Mouse (Mus musculus) neural tube, embryonic 13.5 days (tissue): ENCODE results near the gene Coa4. TPM values are rescaled to one million over a fixed set of nuclear protein-coding genes. Genes with fewer than 3 reads are reported as not detected.
A peak's percentile ranks its signal among the peaks of the same experiment; 100 is the strongest.

ENCODE experiments used
- ATAC-seq: fragments of 200-750 bp; cut with Nextera tagmentation; 2 replicates; pipeline ENCODE4 v1.8.0; 2017; ENCODE audit warnings: low read depth, mild to moderate bottlenecking, moderate TSS enrichment, moderate library complexity
- H3K27ac ChIP-seq: fragments of 300-500 bp; sonication (generic); replicated peaks from 2 replicates; pipeline ENCODE4 v1.5.1; 2015; ENCODE audit warnings: moderate library complexity, mild to moderate bottlenecking, inconsistent platforms
- H3K27me3 ChIP-seq: fragments of 300-500 bp; sonication (generic); 2 replicates; pipeline ENCODE4 v1.6.1; 2015; ENCODE audit warnings: mild to moderate bottlenecking, inconsistent platforms
- H3K36me3 ChIP-seq: fragments of 300-500 bp; sonication (generic); 2 replicates; pipeline ENCODE4 v1.6.1; 2015; ENCODE audit warnings: mild to moderate bottlenecking, inconsistent platforms
- H3K4me1 ChIP-seq: fragments of 300-500 bp; sonication (generic); replicated peaks from 2 replicates; pipeline ENCODE4 v1.6.1; 2015; ENCODE audit warnings: inconsistent platforms
- H3K4me2 ChIP-seq: fragments of 300-500 bp; sonication (generic); 2 replicates; pipeline ENCODE4 v1.6.1; 2015; ENCODE audit warnings: inconsistent platforms, mild to moderate bottlenecking, moderate library complexity
- H3K4me3 ChIP-seq: fragments of 300-500 bp; sonication (generic); 2 replicates; pipeline ENCODE4 v1.5.1; 2015; ENCODE audit warnings: mild to moderate bottlenecking, inconsistent platforms
- H3K9ac ChIP-seq: fragments of 300-500 bp; sonication (generic); 2 replicates; pipeline ENCODE4 v1.6.1; 2015; ENCODE audit warnings: moderate library complexity, mild to moderate bottlenecking, inconsistent platforms
- H3K9me3 ChIP-seq: fragments of 300-500 bp; sonication (generic); 2 replicates; pipeline ENCODE4 v1.6.1; 2016; ENCODE audit warnings: inconsistent platforms
- WGBS: fragments of 180-500 bp; shearing (Covaris S2); methylation state at CpG from one replicate; pipeline ENCODE4 v1.1.7; 2015; 5-methylcytosine and 5-hydroxymethylcytosine counted together
- polyA plus RNA-seq: library from polyadenylated mRNA; unstranded; fragments of >200 nt; fragmentation: Nextera tagmentation; extraction: Ambion mirVana; gene quantifications from 2 replicates; pipeline ENCODE4 v1.2.1, GENCODE M21; 2015

Gene Coa4
- polyA plus RNA-seq = 17.7 and 18.4 TPM in 2 replicates

DNA sequence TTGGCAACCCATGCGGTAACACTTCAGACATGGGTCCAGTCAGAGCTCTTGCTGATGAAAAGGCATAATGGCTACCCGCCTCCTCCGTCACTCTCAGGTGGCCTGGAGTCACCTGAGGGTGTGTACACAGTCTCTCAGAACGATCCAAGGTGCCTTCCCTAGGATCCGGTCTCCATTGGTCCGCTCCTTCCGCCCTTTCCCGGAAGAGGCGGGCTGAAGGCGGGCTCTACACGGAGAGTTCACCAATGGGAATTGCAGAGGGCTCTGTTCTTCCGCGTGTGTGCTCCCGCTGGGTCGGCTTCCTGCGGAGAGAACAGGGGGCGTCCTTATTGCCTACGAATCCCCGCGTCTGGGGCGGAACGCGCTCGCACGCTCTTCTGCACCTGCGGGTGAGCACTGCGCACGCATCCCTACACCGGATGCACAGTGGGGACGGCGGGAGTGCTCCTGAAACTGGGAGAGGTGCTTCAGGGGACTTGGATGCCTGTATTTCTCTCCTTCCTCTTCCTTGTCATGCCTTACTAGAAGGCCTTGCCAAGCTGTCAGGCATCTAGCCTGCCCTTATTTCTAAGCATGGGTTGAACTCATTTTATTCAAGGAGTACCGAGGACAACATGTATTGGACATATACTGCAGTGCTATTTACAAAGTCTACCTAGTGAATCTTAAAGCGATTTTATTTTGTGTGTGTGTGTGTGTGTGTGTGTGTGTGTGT is at the start of gene Coa4:
Gene Coa4 (plus strand): TSS at position 268 of the 715 bp plus-strand sequence.
- Histone ChIP-seq H3K36me3 (peaks cover 19% of the 10 kb centered on the region), H3K4me3 (peak within 1 kb of the TSS; percentile 62), H3K4me2 (peak within 1 kb of the TSS; percentile 72), H3K9ac (peak within 1 kb of the TSS; percentile 77), H3K4me1 (peaks cover 12% of the 10 kb centered on the region), H3K27ac (peak within 1 kb of the TSS; percentile 88), H3K27me3 (no peaks in the 10 kb centered on the region), H3K9me3 (no peaks in the 10 kb centered on the region)
- ATAC-seq = peak; percentile 100
- WGBS = 1% methylated on average over 33 of the region's 33 CpGs

DNA sequence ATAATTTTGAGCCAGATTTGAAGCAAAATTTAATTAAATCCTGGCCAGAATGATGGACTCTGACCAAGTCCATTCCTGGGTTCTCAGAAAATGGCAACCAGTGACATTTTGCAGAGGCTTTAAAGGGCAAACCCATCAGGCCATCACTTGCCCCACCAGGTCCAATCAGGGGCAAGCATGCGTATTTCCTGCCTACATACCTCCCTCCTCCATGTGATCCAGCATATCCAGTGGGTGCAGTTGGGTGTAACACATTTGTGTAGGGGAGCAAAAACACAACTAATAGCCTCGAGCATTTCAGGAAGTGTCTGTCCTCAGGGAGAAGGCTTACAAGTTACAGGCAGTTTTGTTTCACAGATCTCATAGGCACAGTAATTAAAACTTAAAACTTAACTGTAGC is 49.6 kb upstream of the Coa4 start:
- Histone ChIP-seq H3K27me3 (peaks cover 4% of the 10 kb centered on the region; the same call in 1 of the 2 replicates), H3K9me3 (no peaks in the 10 kb centered on the region), H3K27ac (no peak overlapping the region), H3K4me1 (peaks cover 10% of the 10 kb centered on the region), H3K9ac (no peak overlapping the region), H3K4me2 (no peak overlapping the region), H3K4me3 (no peak overlapping the region), H3K36me3 (no peaks in the 10 kb centered on the region)
- no peak for ATAC-seq
- WGBS = 83% methylated on average over 2 of the region's 2 CpGs

DNA sequence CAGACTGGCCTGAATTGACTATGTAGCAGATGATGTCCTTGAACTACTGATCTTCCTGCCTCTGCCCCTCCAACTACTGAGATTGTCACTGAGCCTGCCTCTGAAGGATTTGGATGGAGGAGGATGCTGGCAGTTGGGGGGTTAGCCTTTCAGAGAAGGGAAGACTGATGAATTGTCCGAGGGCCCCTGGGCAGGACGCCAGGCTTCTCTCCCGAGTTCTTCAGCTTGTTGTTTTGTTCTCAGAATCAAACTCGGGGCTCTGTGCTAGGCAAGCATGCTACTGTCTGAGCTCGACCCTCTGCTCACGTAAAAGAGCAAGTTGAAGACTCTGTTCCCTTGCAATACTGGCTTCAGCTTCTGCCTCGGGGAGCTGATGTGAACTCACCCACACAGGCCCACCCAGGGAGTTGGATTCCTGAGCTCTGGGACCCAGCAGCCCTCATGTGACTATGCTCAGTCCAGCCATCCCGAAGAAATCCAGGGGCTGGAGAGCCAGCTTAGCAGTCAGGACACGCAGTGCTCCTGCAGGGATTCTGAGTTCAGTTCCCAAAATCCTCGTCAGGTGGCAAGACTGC is 48.3 kb upstream of the Coa4 start:
- H3K27me3 ChIP-seq = peaks cover 13% of the 10 kb centered on the region
- H3K4me1 ChIP-seq = peaks cover 23% of the 10 kb centered on the region
- H3K9ac ChIP-seq = 0 out of 2 replicates have a peak overlapping the region, but pooled peaks have one; percentile 8
- 35% methylated on average over 10 of the region's 10 CpGs for WGBS
- no peaks in the 10 kb centered on the region for H3K36me3 ChIP-seq
- no peaks in the 10 kb centered on the region for H3K9me3 ChIP-seq
- H3K27ac ChIP-seq = peak overlapping the region; percentile 61
- H3K4me3 ChIP-seq = no peak overlapping the region
- ATAC-seq = peak; percentile 64; the same call in 1 of the 2 replicates
- H3K4me2 ChIP-seq = no peak overlapping the region

DNA sequence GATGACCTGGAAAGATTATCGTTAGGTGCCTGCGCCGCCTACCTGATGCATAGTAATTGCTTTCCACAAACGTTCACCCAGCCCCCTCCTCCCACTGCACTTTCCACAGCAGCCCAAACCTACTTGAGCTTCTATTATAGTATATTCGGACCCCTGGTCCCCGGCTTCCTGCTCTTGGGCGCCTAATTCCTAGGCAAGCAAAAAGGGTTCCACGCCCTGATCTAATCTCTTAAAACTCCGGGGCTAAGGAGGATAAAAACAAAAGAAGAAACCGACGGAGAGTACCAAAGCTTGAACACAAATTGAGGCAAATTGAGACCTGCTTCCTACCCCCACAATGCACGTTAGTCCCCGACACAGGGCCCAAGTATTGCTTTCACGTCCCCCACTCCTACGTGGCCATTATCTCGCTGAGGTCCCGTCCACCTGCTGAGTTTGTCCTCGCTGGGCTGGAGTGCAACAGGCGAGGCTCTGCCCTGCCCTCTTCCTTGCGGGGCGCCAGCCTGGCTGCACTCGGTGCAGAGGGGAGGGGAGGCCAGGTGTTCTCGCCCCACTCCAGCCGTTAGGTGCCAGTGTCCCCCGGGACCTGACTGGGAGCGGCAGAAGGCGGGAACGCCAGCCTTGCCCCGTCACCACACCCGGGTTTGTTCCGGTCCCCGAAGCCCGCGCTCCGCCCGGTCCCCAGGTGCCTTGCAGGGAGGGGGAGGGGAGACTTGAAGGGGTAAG is 44.3 kb upstream of the Coa4 start:
- Histone ChIP-seq H3K9ac (peak overlapping the region; percentile 64), H3K4me3 (peak overlapping the region; percentile 42), H3K9me3 (no peaks in the 10 kb centered on the region), H3K4me2 (peak overlapping the region; percentile 70), H3K27me3 (peaks cover 13% of the 10 kb centered on the region), H3K36me3 (no peaks in the 10 kb centered on the region), H3K27ac (no peak overlapping the region), H3K4me1 (peaks cover 52% of the 10 kb centered on the region)
- no peak for ATAC-seq
- 4% methylated on average over 33 of the region's 36 CpGs for WGBS

DNA sequence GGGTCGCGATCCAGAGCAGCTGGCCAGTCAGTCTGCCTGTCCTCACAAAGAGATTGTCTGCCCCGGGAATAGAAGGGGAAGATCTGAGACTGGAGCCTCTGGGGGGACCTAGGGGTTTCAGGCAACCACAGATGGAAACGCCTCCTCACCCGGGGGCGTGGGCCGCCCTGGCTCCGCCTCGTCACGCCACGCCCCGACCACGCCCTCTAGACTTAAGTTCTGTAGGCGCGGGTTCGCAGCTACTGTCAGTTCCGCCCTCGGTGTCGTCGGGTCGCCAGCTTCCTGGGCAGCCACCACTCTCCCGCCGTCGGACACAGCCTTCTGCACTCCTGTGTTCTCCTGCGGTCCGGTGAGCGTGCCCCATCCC is 43.8 kb upstream of the Coa4 start, which contains the start of gene Ucp2:
Gene Ucp2 (plus strand): TSS at position 221 of the 367 bp plus-strand sequence.
- ATAC-seq = peak; percentile 6; the same call in 1 of the 2 replicates
- Histone ChIP-seq H3K4me2 (peak within 1 kb of the TSS; percentile 70), H3K27me3 (peaks cover 13% of the 10 kb centered on the region), H3K36me3 (no peaks in the 10 kb centered on the region), H3K9me3 (no peaks in the 10 kb centered on the region), H3K4me3 (peak within 1 kb of the TSS; percentile 42), H3K27ac (peak within 1 kb of the TSS; percentile 42; the same call in 1 of the 2 replicates), H3K4me1 (peaks cover 51% of the 10 kb centered on the region), H3K9ac (peak within 1 kb of the TSS; percentile 64)
- WGBS = 2% methylated on average over 26 of the region's 27 CpGs

DNA sequence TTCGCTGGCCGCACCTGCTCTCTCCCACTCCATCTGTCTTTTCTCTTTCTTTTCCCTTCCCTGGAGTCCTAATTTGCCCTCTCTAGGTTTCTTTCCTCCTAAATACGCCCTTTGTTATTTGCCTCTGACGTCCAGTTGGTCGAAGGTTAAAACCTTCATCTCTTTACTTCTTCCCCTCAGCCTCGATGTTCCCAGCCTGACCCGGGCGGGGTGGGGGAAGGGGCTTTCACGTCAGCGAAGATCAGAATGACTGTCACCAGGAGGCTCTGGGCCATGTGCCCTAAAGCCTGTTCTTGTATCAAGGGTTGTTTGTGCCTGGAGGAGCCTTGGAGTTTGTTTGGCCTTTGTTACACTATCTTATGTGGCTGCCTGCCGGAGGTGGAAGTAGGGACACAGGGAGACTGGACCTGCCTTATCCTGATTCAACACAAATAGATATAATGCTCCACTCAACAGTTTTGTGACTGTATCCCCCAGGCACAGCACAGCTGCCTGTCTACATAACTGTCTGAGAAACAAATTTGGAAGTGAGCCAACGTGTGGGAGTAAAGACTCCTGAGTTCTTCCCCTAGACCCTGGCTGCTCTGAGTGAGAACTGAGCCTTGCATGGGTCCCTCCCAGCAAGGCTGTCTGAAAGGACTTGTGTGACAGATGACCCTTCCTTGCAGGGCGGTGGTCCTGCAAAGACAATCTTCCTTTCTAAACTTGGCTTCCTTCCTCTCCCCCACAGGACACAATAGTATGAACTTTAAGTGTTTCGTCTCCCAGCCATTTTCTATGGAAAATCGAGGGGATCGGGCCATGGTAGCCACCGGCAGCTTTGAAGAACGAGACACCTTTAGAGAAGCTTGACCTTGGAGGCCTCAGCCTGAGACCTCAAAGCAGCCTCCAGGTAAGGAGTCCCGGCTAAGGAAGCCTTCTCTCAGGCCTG is 43.1 kb upstream of the Coa4 start:
- Histone ChIP-seq H3K4me1 (peaks cover 45% of the 10 kb centered on the region), H3K27ac (peak overlapping the region; percentile 42; the same call in 1 of the 2 replicates), H3K4me3 (peak overlapping the region; percentile 42), H3K9ac (peak overlapping the region; percentile 64), H3K27me3 (peaks cover 13% of the 10 kb centered on the region), H3K36me3 (0 out of 2 replicates have a peak, but pooled peaks cover 6% of the 10 kb centered on the region), H3K4me2 (peak overlapping the region; percentile 70), H3K9me3 (no peaks in the 10 kb centered on the region)
- ATAC-seq = no peak
- 36% methylated on average over 19 of the region's 19 CpGs for WGBS

DNA sequence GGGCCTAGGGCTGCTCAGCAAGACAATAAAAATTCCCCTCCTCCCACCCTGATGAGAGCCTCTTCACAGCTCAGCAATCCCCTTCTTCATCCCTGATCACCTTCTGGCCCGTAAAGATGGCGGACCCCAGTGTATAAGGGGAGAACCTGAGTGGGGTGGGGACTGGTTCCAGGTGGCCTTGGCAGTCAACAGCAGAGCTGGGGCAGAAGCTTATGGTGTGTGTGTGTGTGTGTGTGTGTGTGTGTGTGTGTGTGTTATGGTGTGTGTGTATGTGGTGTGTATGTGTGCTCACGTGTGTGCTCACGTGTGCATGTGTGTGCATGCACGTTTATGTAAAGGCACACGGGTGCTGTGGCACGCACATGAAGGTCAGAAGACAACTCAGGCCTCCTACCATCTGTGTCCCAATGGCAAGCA is 42.4 kb upstream of the Coa4 start:
- ATAC-seq = no peak
- 87% methylated on average over 7 of the region's 7 CpGs for WGBS
- H3K4me2 ChIP-seq = peak overlapping the region; percentile 70
- H3K27me3 ChIP-seq = peaks cover 13% of the 10 kb centered on the region
- H3K36me3 ChIP-seq = 0 out of 2 replicates have a peak, but pooled peaks cover 6% of the 10 kb centered on the region
- H3K9ac ChIP-seq = 0 out of 2 replicates have a peak overlapping the region, but pooled peaks have one; percentile 64
- H3K4me3 ChIP-seq = peak overlapping the region; percentile 42
- peaks cover 44% of the 10 kb centered on the region for H3K4me1 ChIP-seq
- H3K27ac ChIP-seq = peak overlapping the region; percentile 42; the same call in 1 of the 2 replicates
- no peaks in the 10 kb centered on the region for H3K9me3 ChIP-seq

DNA sequence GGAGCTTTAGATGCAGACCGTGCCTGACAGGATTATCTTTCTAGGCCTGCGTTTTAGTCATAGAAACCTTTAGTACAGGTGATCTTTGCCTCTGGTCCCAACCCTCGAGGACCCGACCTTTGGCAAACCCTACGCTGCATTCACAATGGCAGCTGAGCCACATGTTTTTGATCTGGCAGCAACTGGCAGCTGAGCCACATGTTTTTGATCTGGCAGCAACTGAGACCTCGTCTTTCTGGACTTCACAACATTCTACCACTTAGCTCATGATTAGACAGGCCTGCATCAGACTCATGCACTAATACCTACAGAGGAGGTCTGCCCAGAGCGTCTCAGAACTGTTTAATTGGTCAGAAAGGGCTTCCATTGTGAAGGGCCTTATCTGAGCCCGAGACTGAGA is 41.8 kb upstream of the Coa4 start:
- Histone ChIP-seq H3K27ac (peak overlapping the region; percentile 83), H3K9me3 (no peaks in the 10 kb centered on the region), H3K4me1 (peaks cover 44% of the 10 kb centered on the region), H3K27me3 (peaks cover 13% of the 10 kb centered on the region), H3K36me3 (0 out of 2 replicates have a peak, but pooled peaks cover 6% of the 10 kb centered on the region), H3K4me2 (peak overlapping the region; percentile 70), H3K4me3 (no peak overlapping the region), H3K9ac (0 out of 2 replicates have a peak overlapping the region, but pooled peaks have one; percentile 31)
- no peak for ATAC-seq
- 61% methylated on average over 8 of the region's 8 CpGs for WGBS

DNA sequence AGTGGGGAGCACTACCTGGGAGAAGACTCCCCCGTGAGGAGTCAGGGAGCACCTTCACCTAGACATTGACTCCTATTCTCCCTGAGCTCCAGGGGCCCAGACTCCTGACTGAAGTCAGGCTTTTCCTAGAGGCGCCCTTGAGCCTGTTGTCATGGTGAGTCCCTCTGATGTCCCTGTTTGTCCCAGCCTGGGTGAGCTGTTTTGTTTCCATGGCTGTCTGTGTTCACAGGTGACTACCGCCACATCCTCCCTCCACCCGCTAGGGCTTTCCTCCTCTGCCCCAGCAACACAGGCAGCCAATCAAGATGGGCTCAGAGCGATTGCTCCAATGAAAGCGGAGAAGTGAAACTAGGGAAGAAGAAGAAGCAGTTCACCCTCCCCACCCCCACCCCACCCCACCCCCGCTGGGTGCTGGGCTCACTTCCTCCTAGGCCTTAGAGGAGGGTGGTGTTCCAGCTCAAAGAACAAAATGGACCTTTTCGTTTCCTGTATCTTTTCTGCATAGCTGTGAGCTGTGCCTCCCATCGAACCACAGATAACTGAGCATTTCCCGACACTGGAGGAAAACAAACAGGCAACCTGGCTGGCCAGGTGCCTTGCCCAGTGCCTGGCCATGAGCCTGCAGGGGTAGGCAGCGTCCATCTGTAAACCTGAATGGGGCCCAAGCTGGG is 41.2 kb upstream of the Coa4 start:
- ATAC-seq = peak; percentile 85
- H3K9ac ChIP-seq = peak overlapping the region; percentile 41
- H3K4me2 ChIP-seq = peak overlapping the region; percentile 70
- no peak overlapping the region for H3K4me3 ChIP-seq
- H3K9me3 ChIP-seq = no peaks in the 10 kb centered on the region
- H3K4me1 ChIP-seq = peaks cover 44% of the 10 kb centered on the region
- 0 out of 2 replicates have a peak, but pooled peaks cover 6% of the 10 kb centered on the region for H3K36me3 ChIP-seq
- WGBS = 37% methylated on average over 11 of the region's 11 CpGs
- H3K27me3 ChIP-seq = peaks cover 13% of the 10 kb centered on the region
- H3K27ac ChIP-seq = peak overlapping the region; percentile 83

DNA sequence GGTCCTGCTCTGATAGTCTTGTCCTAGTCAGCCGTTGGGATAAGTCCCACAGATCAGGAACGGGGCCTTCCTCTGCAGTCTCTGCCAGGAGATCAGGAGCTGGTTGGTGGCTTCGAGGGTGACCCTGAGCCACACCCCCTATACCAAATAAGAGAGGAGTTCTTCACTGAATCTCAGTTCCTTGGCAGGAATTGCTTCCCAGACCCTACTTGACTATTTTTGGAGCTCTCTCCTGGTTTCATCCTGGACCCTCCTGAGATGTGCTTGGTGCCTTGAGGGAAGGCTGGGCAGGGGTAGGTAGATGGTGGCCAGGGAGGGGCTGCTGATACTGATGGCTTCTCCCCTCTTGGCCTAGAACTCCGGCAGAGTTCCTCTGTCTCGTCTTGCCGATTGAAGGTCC is 40.5 kb upstream of the Coa4 start:
- 0 out of 2 replicates have a peak overlapping the region, but pooled peaks have one; percentile 41 for H3K9ac ChIP-seq
- H3K36me3 ChIP-seq = 0 out of 2 replicates have a peak, but pooled peaks cover 6% of the 10 kb centered on the region
- peak overlapping the region; percentile 83 for H3K27ac ChIP-seq
- peaks cover 44% of the 10 kb centered on the region for H3K4me1 ChIP-seq
- H3K9me3 ChIP-seq = no peaks in the 10 kb centered on the region
- H3K4me3 ChIP-seq = no peak overlapping the region
- WGBS = 89% methylated on average over 6 of the region's 6 CpGs
- no peak for ATAC-seq
- peaks cover 13% of the 10 kb centered on the region for H3K27me3 ChIP-seq
- peak overlapping the region; percentile 70 for H3K4me2 ChIP-seq
